Mouse (Mus musculus): ENCODE measurements around the gene Mtmr4.

Mtmr4 gene

DNA sequence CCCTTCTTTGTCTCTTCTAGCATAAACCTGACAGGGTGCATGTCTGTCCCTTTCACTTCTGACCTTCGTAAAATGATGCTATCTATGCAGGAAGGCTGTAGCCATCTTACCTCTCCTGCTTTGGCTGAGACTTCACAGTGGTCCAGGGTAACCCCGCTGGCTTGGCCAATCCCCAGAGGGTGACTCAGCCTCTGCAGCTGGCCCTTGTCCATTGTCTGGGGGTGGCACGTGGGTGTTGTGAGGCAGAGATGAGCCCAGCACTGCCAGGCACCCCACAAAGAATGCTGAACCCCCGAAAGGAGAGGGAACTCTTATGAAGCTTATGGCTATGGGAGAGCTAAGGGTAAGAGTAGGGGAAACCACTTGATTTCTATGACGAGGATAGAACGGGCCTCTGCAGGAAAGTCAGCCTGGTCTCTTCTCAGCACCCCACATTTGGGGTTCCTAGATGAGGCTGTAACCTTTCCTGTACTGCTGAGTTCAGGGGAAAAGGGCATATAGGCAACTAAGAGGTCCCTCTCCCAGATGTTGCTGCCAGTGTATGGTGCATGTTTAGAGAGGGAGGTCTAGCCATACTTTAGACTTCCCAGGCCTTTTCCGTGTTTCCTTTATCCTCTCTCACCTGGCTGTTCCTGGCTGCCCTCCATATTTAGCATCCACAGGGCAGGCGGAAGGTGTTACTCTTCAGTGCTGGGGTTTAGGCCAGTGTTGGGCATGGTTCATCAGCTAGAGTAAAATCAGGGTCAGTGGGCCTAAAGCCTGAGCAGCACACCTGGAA lies 9.8 kb upstream of the Mtmr4 start:
- no peak for DNase-seq (ENCODE audit: low read depth, low spot score)

DNA sequence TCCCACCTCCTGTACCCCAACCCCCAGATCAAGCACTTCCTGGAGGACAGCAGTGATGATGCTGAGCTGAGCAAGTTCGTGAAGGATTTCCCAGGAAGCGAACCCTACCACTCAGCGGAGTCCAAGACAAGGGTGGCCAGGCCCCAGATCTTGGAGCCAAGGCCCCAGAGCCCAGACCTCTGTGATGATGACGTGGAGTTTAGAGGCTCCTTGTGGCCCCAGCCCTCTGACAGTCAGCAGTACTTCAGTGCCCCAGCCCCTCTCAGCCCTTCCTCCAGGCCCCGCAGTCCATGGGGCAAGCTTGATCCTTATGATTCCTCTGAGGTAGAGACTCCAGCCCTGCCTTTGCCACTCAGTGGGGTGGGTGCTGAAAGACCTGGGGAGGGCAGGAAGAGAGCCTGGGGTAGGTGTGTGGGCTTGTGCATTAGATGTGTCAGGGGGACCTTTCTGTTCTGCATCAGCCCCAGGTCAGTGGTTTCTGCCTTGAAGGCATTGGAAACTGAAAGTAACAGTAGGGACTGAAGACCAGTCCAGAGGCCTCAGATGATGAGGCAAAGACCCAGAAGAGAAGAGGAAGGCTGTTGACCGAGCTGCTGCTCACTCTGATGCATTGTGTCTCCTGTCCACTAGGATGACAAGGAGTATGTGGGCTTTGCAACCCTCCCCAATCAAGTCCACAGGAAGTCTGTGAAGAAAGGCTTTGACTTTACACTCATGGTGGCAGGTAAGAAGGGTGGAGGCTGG lies 8.5 kb upstream of the Mtmr4 start:
- no peak for DNase-seq (ENCODE audit: low read depth, low spot score)

DNA sequence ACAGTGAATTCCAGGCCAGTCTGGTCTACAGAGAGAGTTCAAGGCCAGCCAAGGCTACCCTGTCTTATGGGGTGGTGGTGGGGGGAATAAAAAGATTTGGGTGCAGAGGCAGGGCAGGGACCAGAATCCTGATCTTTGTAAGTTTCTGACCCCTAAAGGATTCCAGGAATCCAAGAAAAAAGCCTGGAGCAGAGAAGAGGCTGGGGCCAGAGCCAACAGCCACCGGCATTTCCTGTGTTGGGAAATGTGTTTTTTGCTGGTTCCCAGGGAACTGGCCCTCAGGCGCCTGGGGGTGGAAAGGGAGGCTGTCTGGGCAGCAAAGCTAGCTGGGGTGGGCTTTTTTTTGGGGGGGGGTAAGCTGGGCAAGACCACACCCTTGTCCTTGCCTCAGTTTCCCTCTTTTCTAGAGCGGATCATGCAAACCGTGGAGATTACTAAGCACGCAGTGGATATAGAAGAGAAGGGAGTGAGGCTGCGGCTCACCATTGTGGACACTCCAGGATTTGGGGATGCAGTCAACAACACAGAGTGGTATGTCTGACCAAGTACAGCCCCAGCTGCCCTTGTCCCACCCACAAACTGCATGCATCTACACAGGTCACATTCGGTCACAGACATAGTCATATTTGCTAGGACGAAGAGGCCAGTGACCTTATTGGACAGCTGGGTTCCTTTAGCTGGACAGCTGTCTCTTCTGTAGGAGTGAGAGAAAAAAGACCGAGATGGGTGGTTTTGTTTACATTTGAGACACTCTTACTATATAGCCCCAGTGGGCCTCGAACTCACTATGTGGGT lies 7.1 kb upstream of the Mtmr4 start:
- DNase-seq (ENCODE audit: low read depth, low spot score): no peak

DNA sequence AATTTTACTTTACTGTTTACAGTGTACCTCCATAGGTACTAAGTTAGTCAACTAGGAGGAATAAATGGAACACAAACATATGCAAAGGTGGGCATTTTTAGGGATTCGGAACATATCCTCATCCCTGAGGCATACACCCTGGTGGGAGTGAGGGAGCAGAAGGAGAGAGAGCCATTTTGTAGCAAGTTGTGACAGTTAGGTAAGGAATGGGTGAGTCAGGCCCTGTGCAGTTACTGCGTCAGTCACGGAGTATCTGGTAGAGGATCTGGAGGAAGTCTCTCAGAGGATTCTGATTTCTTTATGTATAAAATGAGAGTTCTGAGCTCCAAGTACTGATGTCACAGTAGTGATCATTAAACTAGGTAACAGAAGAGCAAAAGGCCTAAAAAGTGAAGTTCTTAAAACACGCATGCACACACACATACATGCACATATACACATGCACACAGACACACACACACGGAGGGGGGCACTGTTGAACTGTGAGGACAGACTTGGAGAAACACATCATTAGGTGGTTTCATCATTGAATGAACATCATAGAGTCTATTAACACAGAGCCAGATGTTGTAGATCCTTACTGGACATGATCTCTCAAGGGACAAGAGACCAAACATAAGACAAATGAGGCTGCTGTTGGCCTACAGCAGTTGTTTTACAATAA lies 4.6 kb upstream of the Mtmr4 start:
- no peak for DNase-seq (ENCODE audit: low read depth, low spot score)

- DNase-seq (ENCODE audit: low read depth, low spot score): no peak
These were observed 2.4 kb upstream of the Mtmr4 start for GRCm38 (mm10) chr11:87589605-87590004.

DNA sequence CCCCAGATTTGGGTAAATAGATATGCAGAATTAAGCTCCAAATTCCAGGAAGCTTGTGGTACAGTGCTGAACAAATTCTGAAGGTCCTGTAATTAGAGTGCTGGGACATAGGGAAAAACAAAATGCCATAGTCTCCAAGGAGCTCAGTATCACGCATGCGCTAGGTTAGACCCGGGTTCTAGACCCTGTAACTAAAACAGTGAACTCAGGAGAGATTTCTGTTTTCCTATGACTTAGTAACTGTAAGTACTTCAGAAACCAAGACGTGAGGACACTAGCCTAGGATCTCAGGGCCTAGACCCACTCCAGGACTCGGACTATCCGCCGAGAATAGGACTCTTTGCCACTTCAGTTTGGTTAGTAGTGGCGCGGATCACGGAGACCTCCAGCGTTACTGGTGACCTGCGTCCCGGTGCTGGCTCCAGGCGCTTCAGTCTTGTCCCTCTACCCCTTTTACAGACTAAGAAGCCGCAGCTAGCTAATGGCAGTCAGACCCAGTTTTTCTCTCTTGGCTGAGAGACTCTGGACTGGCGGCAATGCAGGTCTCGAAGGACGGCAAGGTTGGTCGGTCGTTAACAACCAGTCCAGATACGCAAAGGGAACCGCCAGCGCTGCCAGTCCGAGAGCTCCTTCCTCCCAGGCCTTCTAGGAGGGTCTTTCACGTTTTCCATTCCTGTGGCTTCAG lies 979 bp upstream of the Mtmr4 start:
- peak; percentile 33 for DNase-seq (ENCODE audit: low read depth, low spot score)

DNA sequence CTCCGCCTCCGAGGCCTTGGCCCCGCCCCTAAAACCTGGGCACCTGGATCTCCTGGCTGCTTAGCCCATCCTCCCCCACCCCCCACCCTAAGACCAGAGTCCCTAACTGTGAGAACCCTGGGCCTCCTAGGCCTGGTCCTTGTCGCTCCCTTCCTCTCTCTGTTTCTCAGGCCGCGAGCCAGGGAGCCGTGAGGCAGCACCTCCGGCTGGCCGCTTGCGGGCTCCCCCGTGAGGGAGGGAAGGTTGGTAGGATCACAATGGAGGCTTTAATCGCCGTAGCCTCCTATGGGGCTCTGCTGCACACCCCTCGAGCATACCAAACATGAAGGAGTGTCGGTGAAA lies 363 bp downstream of the Mtmr4 start:
- no peak for DNase-seq (ENCODE audit: low read depth, low spot score)

DNA sequence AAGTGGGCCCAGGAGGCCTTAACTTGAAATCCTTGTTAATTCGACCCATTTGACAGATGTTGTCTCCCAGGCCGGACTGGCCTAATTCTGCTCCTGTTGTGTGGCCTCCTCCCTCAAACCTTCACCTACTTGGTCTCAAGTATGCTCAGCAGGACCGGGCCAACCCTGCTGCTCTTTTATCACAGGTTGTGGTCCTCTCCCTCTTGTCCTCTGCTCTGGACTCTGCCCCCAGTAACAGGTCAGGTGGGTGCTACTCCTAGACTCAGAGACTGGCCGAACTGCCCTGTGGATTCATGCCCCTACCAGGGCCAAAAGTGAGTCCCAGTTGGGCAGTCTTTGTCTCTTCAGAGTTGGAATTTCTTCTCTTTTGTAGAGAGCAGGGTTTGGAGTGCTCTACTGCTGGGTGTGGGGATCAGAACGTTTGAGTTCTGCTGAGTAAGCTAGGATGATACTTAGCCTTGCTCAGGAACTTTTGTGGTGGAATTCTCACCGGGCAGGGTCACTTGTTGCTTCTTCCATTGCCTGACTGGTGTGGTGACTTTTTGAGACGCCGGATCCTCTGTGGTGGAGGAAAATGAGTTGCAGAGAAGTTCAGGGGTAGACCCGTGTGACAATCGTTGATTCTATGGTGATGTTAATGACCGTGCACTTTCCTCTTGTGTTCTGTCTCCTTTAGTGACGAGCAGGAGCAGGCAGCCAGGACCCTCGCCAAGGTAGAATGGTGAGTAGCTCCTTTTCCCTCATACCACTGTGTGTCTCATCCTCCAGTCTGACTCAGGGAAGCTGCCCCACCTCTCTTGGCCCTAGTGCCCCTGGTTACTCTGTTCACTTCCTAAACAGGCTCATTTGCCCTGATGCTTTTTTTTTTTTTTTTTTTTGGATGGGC lies 994 bp downstream of the Mtmr4 start:
- no peak for DNase-seq (ENCODE audit: low read depth, low spot score)

- peak; percentile 97 for DNase-seq (ENCODE audit: low read depth, low spot score)
These were observed 3.4 kb downstream of the Mtmr4 start for GRCm38 (mm10) chr11:87595327-87595841.

GRCm38 (mm10) chr11:87595976-87596375 lies 4.0 kb downstream of the Mtmr4 start:
- DNase-seq (ENCODE audit: low read depth, low spot score): peak; percentile 56

GRCm38 (mm10) chr11:87596492-87596891 lies 4.5 kb downstream of the Mtmr4 start:
- no peak for DNase-seq (ENCODE audit: low read depth, low spot score)

DNA sequence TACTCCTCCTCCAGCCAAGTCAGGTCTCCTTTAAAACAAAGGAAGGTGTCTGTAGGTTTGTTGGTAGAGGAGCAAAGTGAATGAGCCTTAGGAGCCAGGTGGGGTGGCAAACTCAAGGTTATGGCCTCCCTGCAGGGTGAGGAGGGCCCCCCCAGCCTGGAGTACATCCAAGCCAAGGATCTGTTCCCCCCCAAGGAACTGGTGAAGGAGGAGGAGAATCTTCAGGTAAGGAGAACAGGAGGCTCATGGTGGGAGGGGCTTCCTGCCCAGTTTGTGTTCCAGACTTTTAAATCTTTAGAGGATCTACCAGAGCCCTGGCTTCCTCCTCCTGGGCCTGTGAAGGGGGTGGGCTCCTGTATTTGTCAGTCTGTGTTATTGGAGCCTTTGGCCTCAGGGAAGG lies 5.1 kb downstream of the Mtmr4 start:
- DNase-seq (ENCODE audit: low read depth, low spot score): no peak

DNA sequence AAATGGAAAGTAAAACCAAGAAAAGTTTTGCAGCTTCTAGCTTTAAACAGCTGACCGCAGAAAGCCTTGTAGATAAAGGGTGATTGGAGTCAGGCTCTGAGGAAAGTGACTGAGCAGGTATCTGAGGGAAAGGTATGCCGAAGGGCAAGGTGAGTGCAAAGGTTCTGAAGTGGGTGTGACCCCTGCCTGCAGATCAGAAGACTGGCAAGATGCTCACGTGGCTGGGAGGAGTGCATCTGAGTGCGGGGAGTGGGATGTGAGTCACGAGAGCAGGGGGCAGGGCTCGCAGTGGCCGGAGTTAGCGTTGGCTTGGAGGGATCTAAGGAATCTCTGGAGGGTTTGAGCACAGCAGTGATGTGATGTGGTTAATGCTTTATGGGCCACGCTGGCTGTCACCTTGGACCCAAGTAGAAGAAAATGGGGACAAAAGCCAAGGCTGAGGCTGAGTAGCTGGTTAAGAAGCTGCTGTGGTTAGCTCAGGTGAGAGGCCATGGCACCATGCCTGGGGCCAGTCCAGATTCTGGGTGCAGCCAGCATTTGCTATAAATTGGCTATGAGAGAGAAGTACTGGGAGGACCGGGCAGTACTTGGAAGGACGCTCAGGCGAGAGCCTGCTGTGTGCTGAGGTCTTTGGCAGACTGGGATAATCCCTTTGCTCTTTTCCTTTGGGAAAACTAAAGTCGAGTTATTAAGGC lies 7.6 kb downstream of the Mtmr4 start:
- peak; percentile 47 for DNase-seq (ENCODE audit: low read depth, low spot score)

- no peak for DNase-seq (ENCODE audit: low read depth, low spot score)
These were observed 8.4 kb downstream of the Mtmr4 start for GRCm38 (mm10) chr11:87600322-87600853.

- no peak for DNase-seq (ENCODE audit: low read depth, low spot score)
These were observed 10.3 kb downstream of the Mtmr4 start for GRCm38 (mm10) chr11:87602234-87602633.

- no peak for DNase-seq (ENCODE audit: low read depth, low spot score)
These were observed 11.6 kb downstream of the Mtmr4 start for GRCm38 (mm10) chr11:87603571-87603970.

DNA sequence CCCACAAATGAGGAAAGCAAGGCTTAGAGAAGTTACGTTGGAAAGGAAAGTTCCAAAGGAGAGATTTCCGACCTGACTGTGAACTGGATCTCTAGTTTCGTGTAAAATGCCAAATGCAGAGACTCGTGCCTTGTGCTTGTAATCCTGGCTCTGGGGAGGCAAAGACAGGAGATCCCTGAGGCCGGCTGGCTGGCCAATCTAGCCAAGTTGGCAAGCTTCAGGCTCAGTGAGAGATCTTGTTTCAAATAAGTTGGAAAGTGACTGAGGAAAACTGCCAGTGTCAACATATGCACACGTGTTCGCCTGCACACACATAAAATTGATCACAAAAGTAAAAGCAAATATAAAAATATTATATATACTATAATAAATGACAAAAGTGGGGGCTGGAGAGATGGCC lies 17.3 kb downstream of the Mtmr4 start:
- DNase-seq (ENCODE audit: low read depth, low spot score): no peak

DNA sequence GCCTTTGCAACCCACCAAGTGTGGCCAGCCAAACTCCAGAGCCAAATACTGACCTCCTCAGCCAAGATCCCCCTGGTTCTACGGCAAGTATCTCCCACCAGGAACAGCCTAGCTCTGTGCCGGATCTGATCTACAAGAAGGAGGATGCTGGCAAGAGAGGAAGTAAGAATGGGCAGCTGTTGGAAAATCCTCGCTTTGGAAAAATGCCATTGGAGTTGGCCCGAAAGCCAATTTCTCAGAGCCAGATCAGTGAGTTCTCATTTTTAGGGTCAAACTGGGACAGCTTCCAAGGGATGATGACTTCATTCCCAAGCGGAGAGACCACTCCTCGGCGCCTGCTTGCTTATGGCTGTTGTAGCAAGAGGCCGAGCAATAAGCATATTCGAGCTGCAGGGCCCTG lies 19.6 kb downstream of the Mtmr4 start:
- no peak for DNase-seq (ENCODE audit: low read depth, low spot score)

DNA sequence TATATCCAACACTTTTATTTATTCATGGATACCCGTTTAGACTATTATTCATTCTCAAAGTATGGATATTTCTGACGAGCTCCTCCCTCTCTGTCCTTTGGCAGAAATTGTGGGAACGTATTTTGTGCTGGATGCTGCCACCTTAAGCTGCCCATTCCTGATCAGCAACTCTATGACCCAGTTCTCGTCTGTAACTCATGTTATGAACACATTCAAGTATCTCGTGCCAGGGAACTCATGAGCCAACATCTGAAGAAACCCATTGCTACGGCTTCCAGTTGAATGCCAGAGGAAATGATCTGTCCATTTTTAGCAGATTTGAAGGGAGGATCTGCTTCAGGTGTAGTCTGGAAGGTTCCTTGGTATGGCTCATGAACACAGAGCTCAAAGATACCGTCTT lies 22.0 kb downstream of the Mtmr4 start:
- no peak for DNase-seq (ENCODE audit: low read depth, low spot score)
